Mouse (Mus musculus): ENCODE measurements around the gene Defb20.
"Not testable (repeated sequence)": the region's sequence is repeated elsewhere in the genome, so short reads cannot be mapped to it uniquely, and the experiment has no call there.

Gene Defb20

GRCm38 (mm10) chr2:152476763-152477162 is at the start of gene Defb20:
Gene Defb20 (plus strand): TSS chr2:152477063.
- no peak for DNase-seq (ENCODE audit: low spot score)

- peak; percentile 62 for DNase-seq (ENCODE audit: low spot score)
Measured at GRCm38 (mm10) chr2:152427493-152427892, 49.4 kb upstream of the Defb20 start.

- DNase-seq (ENCODE audit: low spot score) = not testable (repeated sequence)
Measured at GRCm38 (mm10) chr2:152428481-152428880, 48.4 kb upstream of the Defb20 start.

- DNase-seq (ENCODE audit: low spot score) = no peak
Measured at GRCm38 (mm10) chr2:152436405-152436901, 40.4 kb upstream of the Defb20 start.

- DNase-seq (ENCODE audit: low spot score) = peak; percentile 92
Measured at GRCm38 (mm10) chr2:152436983-152437860, 39.6 kb upstream of the Defb20 start.

- DNase-seq (ENCODE audit: low spot score) = no peak
Measured at GRCm38 (mm10) chr2:152438963-152439362, 37.9 kb upstream of the Defb20 start.

GRCm38 (mm10) chr2:152439833-152440232 is 37.0 kb upstream of the Defb20 start:
- DNase-seq (ENCODE audit: low spot score) = no peak

GRCm38 (mm10) chr2:152442322-152442721 is 34.5 kb upstream of the Defb20 start:
- DNase-seq (ENCODE audit: low spot score) = no peak

GRCm38 (mm10) chr2:152443281-152443680 is 33.6 kb upstream of the Defb20 start:
- DNase-seq (ENCODE audit: low spot score) = no peak

- DNase-seq (ENCODE audit: low spot score) = no peak
Measured at GRCm38 (mm10) chr2:152446642-152447041, 30.2 kb upstream of the Defb20 start.

GRCm38 (mm10) chr2:152447461-152447860 is 29.4 kb upstream of the Defb20 start:
- DNase-seq (ENCODE audit: low spot score) = no peak

GRCm38 (mm10) chr2:152450241-152450640 is 26.6 kb upstream of the Defb20 start:
- peak; percentile 84 for DNase-seq (ENCODE audit: low spot score)

- no peak for DNase-seq (ENCODE audit: low spot score)
Measured at GRCm38 (mm10) chr2:152452101-152452781, 24.6 kb upstream of the Defb20 start.

- DNase-seq (ENCODE audit: low spot score) = no peak
Measured at GRCm38 (mm10) chr2:152459241-152459640, 17.6 kb upstream of the Defb20 start.

- DNase-seq (ENCODE audit: low spot score) = no peak
Measured at GRCm38 (mm10) chr2:152464570-152465150, 12.2 kb upstream of the Defb20 start, which contains the start of gene Defb23. Gene Defb23 (minus strand): TSS chr2:152464620.

GRCm38 (mm10) chr2:152470973-152471372 is 5.9 kb upstream of the Defb20 start:
- DNase-seq (ENCODE audit: low spot score) = peak; percentile 79

- DNase-seq (ENCODE audit: low spot score) = no peak
Measured at GRCm38 (mm10) chr2:152472434-152472833, 4.4 kb upstream of the Defb20 start.

GRCm38 (mm10) chr2:152480881-152481280 is 4.0 kb downstream of the Defb20 start:
- DNase-seq (ENCODE audit: low spot score) = no peak

GRCm38 (mm10) chr2:152481726-152482125 is 4.9 kb downstream of the Defb20 start:
- DNase-seq (ENCODE audit: low spot score) = no peak

GRCm38 (mm10) chr2:152487024-152487423 is 10.2 kb downstream of the Defb20 start:
- peak; percentile 12 for DNase-seq (ENCODE audit: low spot score)

GRCm38 (mm10) chr2:152490038-152490437 is 13.2 kb downstream of the Defb20 start, which contains the start of gene Defb22:
Gene Defb22 (minus strand): TSS chr2:152490138.
- no peak for DNase-seq (ENCODE audit: low spot score)

- no peak for DNase-seq (ENCODE audit: low spot score)
Measured at GRCm38 (mm10) chr2:152493151-152493550, 16.3 kb downstream of the Defb20 start.
